Mouse (Mus musculus) urinary bladder, adult 18-20 months (tissue): ENCODE measurements around the gene Tgfa.

ENCODE experiments used
- DNase-seq, 2 experiments: peaks; one replicate each; pipeline ENCODE4 v3.0.0; 2022; ENCODE audit warnings: low spot score in 2 of 2, mixed read lengths in 2 of 2

Gene Tgfa

GRCm38 (mm10) chr6:86194941-86195932 lies at the start of gene Tgfa:
Tgfa (plus strand) TSS chr6:86195223.
- peak; percentile 75 to 79 for DNase-seq

- no peak for DNase-seq
Observed at GRCm38 (mm10) chr6:86148518-86148917, 46.5 kb upstream of the Tgfa start.

GRCm38 (mm10) chr6:86149001-86149400 lies 46.0 kb upstream of the Tgfa start:
- no peak for DNase-seq

DNA sequence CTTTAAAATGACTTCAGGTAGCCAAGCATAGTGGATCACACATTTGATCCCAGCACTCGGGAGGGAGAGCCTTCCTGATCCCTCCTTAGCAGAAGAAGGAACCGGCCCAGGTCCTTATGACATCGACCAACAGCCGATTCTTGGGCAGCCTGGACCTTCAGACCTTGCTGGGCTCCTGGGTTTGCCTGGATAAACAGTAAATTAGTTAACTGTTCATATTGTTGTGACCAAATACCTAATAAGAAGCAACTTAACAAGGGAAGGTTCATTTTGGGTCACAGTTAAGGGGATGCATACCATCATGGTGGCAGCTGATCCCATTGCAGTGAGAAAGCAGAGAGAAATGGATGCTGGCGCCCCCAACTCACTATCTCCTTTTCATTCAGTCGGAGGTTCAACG lies 42.3 kb upstream of the Tgfa start:
- no peak for DNase-seq

DNA sequence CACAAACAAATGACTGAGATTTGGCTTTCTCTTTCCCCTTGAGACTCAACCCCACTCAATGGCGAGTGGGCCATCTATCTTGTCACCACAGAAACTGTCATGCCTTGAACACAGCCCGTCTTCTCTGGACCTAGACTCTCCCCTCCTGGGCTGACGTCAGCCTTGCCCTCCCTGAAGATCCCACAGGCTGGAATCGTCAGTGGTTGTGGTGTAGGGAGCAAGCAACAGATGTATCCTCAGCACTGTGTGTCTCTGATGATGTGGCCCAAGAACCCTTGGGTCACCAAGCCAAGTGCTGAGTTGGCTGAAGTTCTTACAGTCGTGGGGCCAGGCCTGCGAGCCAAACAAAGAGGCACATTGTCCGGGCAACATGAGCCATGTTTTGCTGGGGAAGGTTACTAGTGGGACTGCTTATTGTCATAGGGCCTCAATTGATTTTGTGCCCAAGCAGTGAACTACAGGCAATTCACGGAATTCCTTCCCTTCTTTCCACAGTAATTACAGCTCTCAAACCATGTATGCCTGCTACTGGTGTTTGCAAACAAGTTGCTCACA lies 41.5 kb upstream of the Tgfa start:
- DNase-seq, result no peak

- no peak for DNase-seq
Observed at GRCm38 (mm10) chr6:86154006-86154405, 41.0 kb upstream of the Tgfa start.

- DNase-seq, result no peak
Observed at GRCm38 (mm10) chr6:86154481-86154880, 40.5 kb upstream of the Tgfa start.

GRCm38 (mm10) chr6:86157253-86158234 lies 37.5 kb upstream of the Tgfa start:
- DNase-seq, result peak; percentile 47 to 55

- no peak for DNase-seq
Observed at GRCm38 (mm10) chr6:86160878-86161277, 34.1 kb upstream of the Tgfa start.

DNA sequence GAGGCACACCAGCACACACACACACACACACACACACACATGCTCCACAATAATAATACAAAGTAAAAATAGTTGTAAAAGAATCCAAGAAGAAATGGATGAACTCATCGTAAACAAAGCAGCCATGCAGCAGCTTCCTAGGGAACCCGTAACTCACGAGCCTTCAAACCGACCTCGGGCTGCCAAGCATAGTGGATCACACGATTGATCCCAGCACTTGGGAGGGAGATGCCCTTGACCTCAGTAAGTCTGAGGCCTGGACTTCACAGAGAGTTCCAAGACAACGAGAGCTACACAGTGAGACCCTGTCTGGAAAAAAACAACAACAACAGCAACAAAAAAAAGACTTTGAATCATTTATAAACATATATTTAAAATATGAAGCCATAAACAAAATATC lies 33.4 kb upstream of the Tgfa start:
- DNase-seq, result no peak

GRCm38 (mm10) chr6:86164028-86164427 lies 31.0 kb upstream of the Tgfa start:
- DNase-seq, result no peak

- no peak for DNase-seq
Observed at GRCm38 (mm10) chr6:86166426-86166825, 28.6 kb upstream of the Tgfa start.

- DNase-seq, result no peak
Observed at GRCm38 (mm10) chr6:86167851-86168250, 27.2 kb upstream of the Tgfa start.

DNA sequence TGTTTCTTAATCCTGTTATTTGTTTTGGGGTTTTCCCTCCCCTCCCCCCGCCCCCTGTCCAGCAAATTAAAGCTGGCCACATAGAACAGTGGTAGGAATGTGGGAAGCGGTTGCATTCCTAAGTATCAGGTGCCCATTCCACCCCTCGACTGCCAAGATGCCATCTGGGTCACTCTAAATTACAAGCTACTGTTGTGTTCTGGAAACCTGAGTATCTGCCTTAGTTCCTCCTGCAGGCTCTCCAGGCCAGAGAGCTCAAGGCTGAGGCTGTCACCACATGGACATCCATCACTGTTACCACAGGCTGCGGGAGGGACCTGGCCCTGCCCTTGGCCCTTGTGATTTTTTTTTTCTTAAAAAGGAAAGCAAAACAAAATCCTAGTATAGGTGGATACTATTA lies 25.9 kb upstream of the Tgfa start:
- no peak for DNase-seq

GRCm38 (mm10) chr6:86176236-86176635 lies 18.8 kb upstream of the Tgfa start:
- no peak for DNase-seq

DNA sequence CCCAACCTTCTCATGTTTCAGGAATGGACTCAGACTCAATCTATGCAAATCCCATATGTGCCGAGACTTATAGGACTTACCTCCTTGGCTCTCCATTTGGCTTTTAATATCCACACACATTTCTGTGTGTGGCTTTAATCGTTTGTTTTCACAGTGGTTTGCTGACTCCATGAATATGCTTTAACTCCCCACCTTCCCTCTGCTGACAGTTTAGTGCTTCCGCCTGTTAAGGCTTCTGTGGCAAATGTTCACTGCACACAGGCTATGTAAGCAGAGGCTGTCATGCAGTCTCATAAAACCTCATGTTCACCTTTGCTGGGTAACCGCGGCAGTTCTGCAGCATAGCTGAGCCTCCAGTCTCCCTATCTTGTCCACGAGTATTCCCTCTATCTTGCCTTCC lies 18.3 kb upstream of the Tgfa start:
- no peak for DNase-seq

DNA sequence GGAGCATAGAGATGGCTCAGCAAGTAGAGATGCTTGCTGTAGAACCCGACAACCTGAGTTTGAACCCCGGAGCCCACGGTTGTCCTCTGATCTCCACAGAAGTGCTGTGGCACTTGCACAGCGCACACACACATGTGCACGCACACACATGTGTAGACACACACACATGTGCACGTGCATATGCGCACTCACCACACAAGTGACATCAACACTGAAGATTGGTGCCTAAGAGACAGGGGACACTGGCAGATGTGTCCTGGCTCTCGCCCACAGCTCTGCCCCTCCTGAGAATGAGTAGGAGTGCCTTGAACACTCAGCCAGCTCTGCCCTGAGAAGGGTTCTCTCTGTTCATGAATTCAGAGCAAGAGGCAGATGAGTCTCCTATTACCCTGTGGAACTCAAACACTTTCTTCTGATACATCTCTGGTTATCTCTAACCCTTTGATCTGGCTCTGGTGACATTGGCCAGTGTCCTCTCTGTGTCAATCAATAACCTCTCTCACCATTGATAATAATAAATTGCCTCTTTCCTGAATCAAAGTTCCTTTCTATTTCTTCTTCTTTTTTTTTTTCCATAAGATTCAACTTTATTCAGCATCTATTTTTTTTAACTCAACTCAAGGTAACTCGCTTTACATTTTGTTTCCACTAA lies 17.6 kb upstream of the Tgfa start:
- no peak for DNase-seq

DNA sequence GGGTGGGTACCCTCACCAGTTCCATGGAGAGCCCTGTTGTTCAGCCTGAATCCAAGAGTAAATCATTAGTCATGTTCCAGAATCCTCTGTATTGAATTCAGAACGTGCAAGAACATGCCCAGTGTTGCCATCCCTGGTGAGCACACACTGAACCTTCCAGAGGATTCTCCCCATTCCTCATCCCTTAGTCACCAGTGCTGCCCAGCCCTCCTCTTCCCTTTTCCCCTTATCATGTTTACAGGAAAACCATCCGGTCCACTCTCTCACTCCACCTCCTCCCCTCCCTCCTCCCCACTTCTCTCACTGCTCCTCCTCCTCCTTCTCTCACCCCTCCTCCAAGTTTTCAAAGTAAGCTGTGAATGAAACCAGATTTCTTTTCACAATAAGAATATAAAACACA lies 14.4 kb upstream of the Tgfa start:
- DNase-seq, result peak in 1 of 2 experiments; percentile 57

GRCm38 (mm10) chr6:86182016-86182415 lies 13.0 kb upstream of the Tgfa start:
- DNase-seq, result no peak

GRCm38 (mm10) chr6:86182626-86183025 lies 12.4 kb upstream of the Tgfa start:
- DNase-seq, result no peak
